Comparison of ENCODE assay signal across 8 mouse cellular contexts in the genomic region with DNA sequence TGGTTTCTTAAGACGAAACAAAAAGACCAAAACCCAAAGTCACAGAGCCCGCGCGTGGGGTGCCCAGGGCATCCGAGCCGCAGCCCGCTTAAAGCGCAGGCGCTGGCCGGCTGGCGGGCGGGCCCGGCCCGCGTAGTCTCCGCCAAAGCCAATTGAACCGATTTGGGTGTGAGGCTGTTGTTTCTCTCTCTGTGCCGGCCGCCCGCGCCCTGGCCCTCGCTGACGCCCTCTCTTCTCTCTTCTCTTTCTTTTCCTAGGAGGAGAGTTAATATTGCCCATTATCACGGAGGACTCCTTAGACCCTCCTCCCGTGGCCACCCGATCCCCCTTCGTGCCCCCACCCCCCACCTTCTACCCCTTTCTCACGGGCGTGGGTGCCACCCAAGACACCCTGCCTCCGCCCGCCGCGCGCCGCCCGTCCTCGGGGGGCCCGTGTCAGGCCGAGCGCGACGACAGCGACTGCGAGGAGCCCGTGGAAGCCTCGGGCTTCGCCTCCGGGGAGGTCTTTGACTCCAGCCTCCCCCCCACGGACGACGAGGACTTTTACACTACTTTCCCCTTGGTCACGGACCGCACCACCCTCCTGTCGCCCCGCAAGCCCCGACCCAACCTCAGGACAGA. TPM values are rescaled to one million over a fixed set of nuclear protein-coding genes. Genes with fewer than 3 reads are reported as not detected.
DNase-seq lines count a peak whose midpoint lies in the region; ATAC-seq and TF ChIP-seq lines count a peak whose summit lies in the region.

No protein-coding gene starts in this region.

- no peaks in the 10 kb centered on the region for H3K36me3 ChIP-seq in megakaryocyte, embryonic 14.5 days (replicated peaks; ENCODE audit: low read length)
- no peaks in the 10 kb centered on the region for H3K36me3 ChIP-seq in embryonic facial prominence, embryonic 10.5 days (replicated peaks)
- no peaks in the 10 kb centered on the region for H3K36me3 ChIP-seq in limb, embryonic 14.5 days (ENCODE audit: control insufficient read depth, insufficient read depth, low read length)
- no peaks in the 10 kb centered on the region for H3K36me3 ChIP-seq in neural tube, embryonic 11.5 days (ENCODE audit: control insufficient read depth, insufficient read depth, low read length)

- peak overlapping the region; percentile 80 for H3K4me2 ChIP-seq in limb, embryonic 14.5 days (replicated peaks; ENCODE audit: low read depth, low read length, severe bottlenecking)
- H3K4me2 ChIP-seq in neural tube, embryonic 11.5 days (ENCODE audit: low read depth), result peak overlapping the region; percentile 54

- H3K9ac ChIP-seq in limb, embryonic 14.5 days (ENCODE audit: low read depth, low read length, severe bottlenecking), result peak overlapping the region; percentile 44
- H3K9ac ChIP-seq in neural tube, embryonic 11.5 days (ENCODE audit: low read length), result peak overlapping the region; percentile 86

- H3K27me3 ChIP-seq in megakaryocyte, embryonic 14.5 days (replicated peaks), result peaks cover 96% of the 10 kb centered on the region
- peaks cover 64% of the 10 kb centered on the region for H3K27me3 ChIP-seq in embryonic facial prominence, embryonic 10.5 days (replicated peaks; ENCODE audit: low read depth, poor library complexity, severe bottlenecking)
- peaks cover 48% of the 10 kb centered on the region for H3K27me3 ChIP-seq in limb, embryonic 14.5 days (ENCODE audit: control insufficient read depth, insufficient read depth, low read length)
- H3K27me3 ChIP-seq in neural tube, embryonic 11.5 days (ENCODE audit: control insufficient read depth, insufficient read depth, low read length), result peaks cover 5% of the 10 kb centered on the region; the same call in 1 of the 2 replicates

- peak; percentile 64 for DNase-seq in embryonic facial prominence, embryonic 10.5 days (ENCODE audit: low spot score)
- peak; percentile 64 to 66 for DNase-seq in heart, postnatal 14 days
- DNase-seq in limb, embryonic 14.5 days (ENCODE audit: low spot score), result peak; percentile 16
- DNase-seq in neural tube, embryonic 11.5 days (ENCODE audit: low spot score), result peak; percentile 67
- no peak for DNase-seq in adipocyte (ENCODE audit: low spot score)
- DNase-seq in spleen, adult 12 weeks (ENCODE audit: low spot score), result no peak

- H3K4me3 ChIP-seq in megakaryocyte, embryonic 14.5 days (replicated peaks), result peak overlapping the region; percentile 54
- peak overlapping the region; percentile 57 for H3K4me3 ChIP-seq in embryonic facial prominence, embryonic 10.5 days
- H3K4me3 ChIP-seq in limb, embryonic 14.5 days (replicated peaks; ENCODE audit: low read length), result peak overlapping the region; percentile 41
- H3K4me3 ChIP-seq in neural tube, embryonic 11.5 days (ENCODE audit: low read depth, low read length), result peak overlapping the region; percentile 51

- peaks cover 19% of the 10 kb centered on the region for H3K4me1 ChIP-seq in megakaryocyte, embryonic 14.5 days
- peaks cover 69% of the 10 kb centered on the region for H3K4me1 ChIP-seq in embryonic facial prominence, embryonic 10.5 days
- peaks cover 13% of the 10 kb centered on the region for H3K4me1 ChIP-seq in limb, embryonic 14.5 days (ENCODE audit: control insufficient read depth, insufficient read depth, low read length)
- peaks cover 35% of the 10 kb centered on the region for H3K4me1 ChIP-seq in neural tube, embryonic 11.5 days (ENCODE audit: control insufficient read depth, insufficient read depth, low read length)

- intact Hi-C loops in heart, postnatal 14 days (cut with DNase I), result no loop called here

- no peak for TF ChIP-seq POLR2A in limb, embryonic 14.5 days (IDR thresholded peaks at IDR 0.05; ENCODE audit: borderline replicate concordance, extremely low read depth, insufficient read depth, insufficient read length)

- H3K27ac ChIP-seq in embryonic facial prominence, embryonic 10.5 days (replicated peaks), result peak overlapping the region; percentile 75
- H3K27ac ChIP-seq in limb, embryonic 14.5 days (replicated peaks; ENCODE audit: low read depth, low read length), result no peak overlapping the region
- H3K27ac ChIP-seq in neural tube, embryonic 11.5 days (ENCODE audit: low read depth, low read length), result peak overlapping the region; percentile 89

- ATAC-seq in megakaryocyte, adult 5-6 weeks (ENCODE audit: poor library complexity, severe bottlenecking), result no peak
- no peak for ATAC-seq in limb, embryonic 14.5 days (ENCODE audit: low FRiP score, low read depth)
- ATAC-seq in neural tube, embryonic 11.5 days (ENCODE audit: insufficient read depth, low FRiP score, low TSS enrichment), result no peak

- no peaks in the 10 kb centered on the region for H3K9me3 ChIP-seq in megakaryocyte, embryonic 14.5 days
- H3K9me3 ChIP-seq in embryonic facial prominence, embryonic 10.5 days, result no peaks in the 10 kb centered on the region
- H3K9me3 ChIP-seq in limb, embryonic 14.5 days (ENCODE audit: control insufficient read depth, low read length), result no peaks in the 10 kb centered on the region
- H3K9me3 ChIP-seq in neural tube, embryonic 11.5 days (ENCODE audit: control insufficient read depth, low read length), result no peaks in the 10 kb centered on the region

- 1% methylated on average over 56 of the region's 56 CpGs for WGBS in embryonic facial prominence, embryonic 10.5 days
- 1% methylated on average over 56 of the region's 56 CpGs for WGBS in limb, embryonic 14.5 days
- WGBS in neural tube, embryonic 11.5 days, result under 1% methylated on average over 48 of the region's 56 CpGs

RNA-seq across cellular contexts. Expression of a gene that starts 11.7 kb away (rescaled TPM):
- not detected in 2 replicates for polyA plus RNA-seq in megakaryocyte, embryonic 14.5 days (2012; ENCODE audit: insufficient read depth, low replicate concordance)
- total RNA-seq in megakaryocyte, adult 5-6 weeks (2015), result not detected in 2 replicates
- not detected in 2 replicates for total RNA-seq in megakaryocyte, adult 5-6 weeks (2017)
- polyA plus RNA-seq in embryonic facial prominence, embryonic 10.5 days (2016; fragmentation: Nextera tagmentation; extraction: Ambion mirVana), result not detected in 2 replicates
- not detected for total RNA-seq in heart, postnatal 14 days (2021)
- polyA plus RNA-seq in limb, embryonic 14.5 days (2012; rRNA removed), result not detected in 2 replicates
- polyA plus RNA-seq in limb, embryonic 14.5 days (2014; fragmentation: Nextera tagmentation; extraction: Ambion mirVana), result not detected in 2 replicates
- not detected in 2 replicates for polyA plus RNA-seq in neural tube, embryonic 11.5 days (2014; fragmentation: Nextera tagmentation; extraction: Ambion mirVana)

Comparison
In these comparisons a context has a peak if more than half of its experiments do, and no peak if none do; other contexts are left out.
1. DNase-seq: peak in embryonic facial prominence, embryonic 10.5 days (single experiment), heart, postnatal 14 days (2 of 2), limb, embryonic 14.5 days (single experiment) and neural tube, embryonic 11.5 days (single experiment); none in adipocyte (single experiment) and spleen, adult 12 weeks (single experiment).
2. Peak in every context shown above with its lines, with median percentiles within 50 percentile points of each other: H3K4me3 ChIP-seq.